Mouse (Mus musculus): ENCODE data around the gene H2-DMb2. TPM values are rescaled to one million over a fixed set of nuclear protein-coding genes. Genes with fewer than 3 reads are reported as not detected.
"Not testable (repeated sequence)": the region's sequence is repeated elsewhere in the genome, so short reads cannot be mapped to it uniquely, and the experiment has no call there.

H2-DMb2 gene
- polyA plus RNA-seq, 1 experiment from 2014 or later = 0.90 TPM

DNA sequence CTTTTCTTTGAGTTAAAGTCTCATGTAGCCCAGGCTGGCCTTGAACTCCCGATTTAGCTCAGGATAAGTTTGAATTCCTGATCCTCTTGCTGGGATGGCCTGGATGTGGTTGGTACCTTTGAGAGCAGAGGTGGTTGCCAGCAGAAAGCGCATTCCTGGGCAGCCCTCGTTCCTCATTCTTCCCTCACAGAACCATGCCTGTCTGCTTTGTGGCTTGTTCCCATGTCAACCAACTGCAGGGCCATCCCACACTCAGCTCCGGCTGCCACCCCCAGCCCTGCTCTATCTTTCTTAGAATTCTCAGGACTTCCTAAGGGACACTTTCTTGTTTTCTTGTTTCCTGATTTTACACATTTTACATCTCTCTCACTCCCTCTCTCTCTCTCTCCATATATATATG is 1.7 kb upstream of the H2-DMb2 start:
- H3K27ac ChIP-seq (ENCODE audit: low read length) = no peak overlapping the region
- no peaks in the 10 kb centered on the region for H3K9me3 ChIP-seq (ENCODE audit: control insufficient read depth, low read length)
- WGBS = 53% methylated on average over 4 of the region's 4 CpGs
- no peaks in the 10 kb centered on the region for H3K36me3 ChIP-seq (ENCODE audit: control insufficient read depth, insufficient read depth)
- H3K4me2 ChIP-seq (ENCODE audit: low read length) = no peak overlapping the region
- H3K9ac ChIP-seq (replicated peaks; ENCODE audit: low read depth, low read length) = no peak overlapping the region
- no peak overlapping the region for H3K4me3 ChIP-seq (replicated peaks; ENCODE audit: low read length)
- peaks cover 28% of the 10 kb centered on the region for H3K27me3 ChIP-seq (replicated peaks; ENCODE audit: control insufficient read depth, insufficient read depth, low read length)
- peaks cover 9% of the 10 kb centered on the region for H3K4me1 ChIP-seq (replicated peaks; ENCODE audit: control insufficient read depth, insufficient read depth, low read length)
- no peak for ATAC-seq

GRCm38 (mm10) chr17:34142456-34143010 is 574 bp upstream of the H2-DMb2 start:
- Histone ChIP-seq H3K27me3 (replicated peaks; ENCODE audit: control insufficient read depth, insufficient read depth, low read length) (peaks cover 28% of the 10 kb centered on the region), H3K9me3 (ENCODE audit: control insufficient read depth, low read length) (no peaks in the 10 kb centered on the region), H3K4me3 (replicated peaks; ENCODE audit: low read length) (no peak overlapping the region), H3K4me1 (replicated peaks; ENCODE audit: control insufficient read depth, insufficient read depth, low read length) (peaks cover 9% of the 10 kb centered on the region), H3K4me2 (ENCODE audit: low read length) (no peak overlapping the region), H3K36me3 (ENCODE audit: control insufficient read depth, insufficient read depth) (no peaks in the 10 kb centered on the region), H3K27ac (ENCODE audit: low read length) (no peak overlapping the region), H3K9ac (replicated peaks; ENCODE audit: low read depth, low read length) (no peak overlapping the region)
- 87% methylated on average over 7 of the region's 7 CpGs for WGBS
- no peak for ATAC-seq

DNA sequence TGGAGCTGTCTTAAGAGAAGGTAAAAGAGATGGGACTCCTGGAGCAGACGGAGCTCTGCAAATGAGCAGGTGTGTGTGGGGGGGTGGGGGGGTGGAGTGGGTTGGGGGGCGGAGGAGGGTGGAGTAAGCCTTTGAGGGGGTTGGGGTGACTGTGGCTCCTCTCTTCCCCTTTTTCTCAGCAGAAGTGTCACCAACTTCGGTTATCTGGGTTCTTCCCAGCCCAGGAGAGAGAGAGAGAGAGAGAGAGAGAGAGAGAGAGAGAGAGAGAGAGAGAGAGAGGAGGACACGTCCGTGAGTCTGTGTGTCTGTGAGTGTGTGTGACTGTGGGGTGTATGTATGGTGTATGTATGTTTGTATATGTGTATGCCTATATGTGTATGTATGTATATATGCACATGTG is 354 bp downstream of the H2-DMb2 start:
- Histone ChIP-seq H3K4me3 (replicated peaks; ENCODE audit: low read length) (no peak overlapping the region), H3K27ac (ENCODE audit: low read length) (no peak overlapping the region), H3K27me3 (replicated peaks; ENCODE audit: control insufficient read depth, insufficient read depth, low read length) (peaks cover 25% of the 10 kb centered on the region), H3K4me1 (replicated peaks; ENCODE audit: control insufficient read depth, insufficient read depth, low read length) (peaks cover 9% of the 10 kb centered on the region), H3K36me3 (ENCODE audit: control insufficient read depth, insufficient read depth) (no peaks in the 10 kb centered on the region), H3K9me3 (ENCODE audit: control insufficient read depth, low read length) (no peaks in the 10 kb centered on the region), H3K4me2 (ENCODE audit: low read length) (no peak overlapping the region), H3K9ac (replicated peaks; ENCODE audit: low read depth, low read length) (no peak overlapping the region)
- no peak for ATAC-seq
- 62% methylated on average over 4 of the region's 5 CpGs for WGBS

DNA sequence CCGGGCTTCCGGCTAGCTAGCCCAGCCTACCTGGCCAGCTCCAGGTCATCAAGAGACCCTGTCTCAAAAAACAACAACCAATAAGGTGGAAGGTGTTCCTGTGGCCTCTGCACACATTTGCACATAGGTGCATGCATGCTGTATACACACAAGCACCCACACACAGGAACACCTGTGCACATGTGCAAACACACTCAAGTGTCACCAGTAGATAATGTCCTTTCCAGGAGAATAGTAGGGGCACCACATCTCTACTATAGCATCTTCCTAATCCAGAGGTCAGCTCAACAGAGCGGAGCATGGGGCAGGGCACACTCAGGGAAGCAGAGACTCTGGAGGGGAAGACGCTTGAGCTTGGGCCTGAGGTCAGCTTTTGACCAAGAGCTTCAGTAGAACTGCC is 1.1 kb downstream of the H2-DMb2 start:
- ATAC-seq; H3K27ac ChIP-seq (ENCODE audit: low read length); H3K4me2 ChIP-seq (ENCODE audit: low read length); H3K4me1 ChIP-seq (replicated peaks; ENCODE audit: control insufficient read depth, insufficient read depth, low read length); H3K9me3 ChIP-seq (ENCODE audit: control insufficient read depth, low read length); H3K4me3 ChIP-seq (replicated peaks; ENCODE audit: low read length); H3K9ac ChIP-seq (replicated peaks; ENCODE audit: low read depth, low read length); H3K36me3 ChIP-seq (ENCODE audit: control insufficient read depth, insufficient read depth): not testable (repeated sequence)
- H3K27me3 ChIP-seq (replicated peaks; ENCODE audit: control insufficient read depth, insufficient read depth, low read length) = peaks cover 21% of the 10 kb centered on the region
- 90% methylated on average over 4 of the region's 4 CpGs for WGBS

- Histone ChIP-seq H3K27ac (ENCODE audit: low read length) (no peak overlapping the region), H3K4me2 (ENCODE audit: low read length) (no peak overlapping the region), H3K4me3 (replicated peaks; ENCODE audit: low read length) (no peak overlapping the region), H3K9ac (replicated peaks; ENCODE audit: low read depth, low read length) (no peak overlapping the region), H3K9me3 (ENCODE audit: control insufficient read depth, low read length) (no peaks in the 10 kb centered on the region), H3K4me1 (replicated peaks; ENCODE audit: control insufficient read depth, insufficient read depth, low read length) (no peaks in the 10 kb centered on the region), H3K27me3 (replicated peaks; ENCODE audit: control insufficient read depth, insufficient read depth, low read length) (peaks cover 13% of the 10 kb centered on the region), H3K36me3 (ENCODE audit: control insufficient read depth, insufficient read depth) (no peaks in the 10 kb centered on the region)
- 73% methylated on average over 3 of the region's 3 CpGs for WGBS
- no peak for ATAC-seq
These were observed 1.9 kb downstream of the H2-DMb2 start for GRCm38 (mm10) chr17:34144960-34145371.

DNA sequence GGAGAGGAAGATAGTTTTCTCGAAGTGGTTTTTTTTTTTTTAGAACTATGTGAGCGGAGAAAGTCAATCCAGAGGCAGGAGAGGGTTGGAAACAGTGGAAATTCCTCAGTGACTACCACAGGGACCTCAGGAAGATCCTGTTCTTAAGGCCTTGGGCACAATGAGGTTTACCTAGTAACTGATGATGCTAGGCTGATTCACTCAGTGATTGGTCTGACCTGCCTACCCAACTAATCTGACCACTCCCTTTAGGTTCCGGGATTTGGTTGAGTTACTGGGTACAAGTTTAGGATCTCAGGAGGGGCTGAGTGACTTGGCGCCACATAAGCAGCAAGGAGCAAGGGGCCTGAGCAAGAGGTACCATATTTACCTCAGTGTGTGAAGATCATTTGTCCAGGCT is 9.8 kb downstream of the H2-DMb2 start, which contains the start of gene H2-DMb1:
Gene H2-DMb1 (plus strand): TSS at position 150 of the 400 bp plus-strand sequence.
- Histone ChIP-seq H3K9ac (replicated peaks; ENCODE audit: low read depth, low read length) (no peak within 1 kb of the TSS), H3K36me3 (ENCODE audit: control insufficient read depth, insufficient read depth) (no peaks in the 10 kb centered on the region), H3K4me3 (replicated peaks; ENCODE audit: low read length) (no peak within 1 kb of the TSS), H3K27ac (ENCODE audit: low read length) (no peak within 1 kb of the TSS), H3K4me1 (replicated peaks; ENCODE audit: control insufficient read depth, insufficient read depth, low read length) (no peaks in the 10 kb centered on the region), H3K27me3 (replicated peaks; ENCODE audit: control insufficient read depth, insufficient read depth, low read length) (no peaks in the 10 kb centered on the region), H3K9me3 (ENCODE audit: control insufficient read depth, low read length) (no peaks in the 10 kb centered on the region), H3K4me2 (ENCODE audit: low read length) (no peak within 1 kb of the TSS)
- 66% methylated on average over 4 of the region's 4 CpGs for WGBS
- ATAC-seq = no peak

GRCm38 (mm10) chr17:34155534-34155933 is 12.4 kb downstream of the H2-DMb2 start:
- no peaks in the 10 kb centered on the region for H3K9me3 ChIP-seq (ENCODE audit: control insufficient read depth, low read length)
- H3K4me2 ChIP-seq (ENCODE audit: low read length) = no peak overlapping the region
- no peaks in the 10 kb centered on the region for H3K27me3 ChIP-seq (replicated peaks; ENCODE audit: control insufficient read depth, insufficient read depth, low read length)
- WGBS = 58% methylated on average over 5 of the region's 5 CpGs
- no peak overlapping the region for H3K9ac ChIP-seq (replicated peaks; ENCODE audit: low read depth, low read length)
- no peak overlapping the region for H3K4me3 ChIP-seq (replicated peaks; ENCODE audit: low read length)
- no peaks in the 10 kb centered on the region for H3K36me3 ChIP-seq (ENCODE audit: control insufficient read depth, insufficient read depth)
- H3K4me1 ChIP-seq (replicated peaks; ENCODE audit: control insufficient read depth, insufficient read depth, low read length) = no peaks in the 10 kb centered on the region
- no peak for ATAC-seq
- H3K27ac ChIP-seq (ENCODE audit: low read length) = no peak overlapping the region

- no peaks in the 10 kb centered on the region for H3K9me3 ChIP-seq (ENCODE audit: control insufficient read depth, low read length)
- no peak overlapping the region for H3K4me2 ChIP-seq (ENCODE audit: low read length)
- no peaks in the 10 kb centered on the region for H3K27me3 ChIP-seq (replicated peaks; ENCODE audit: control insufficient read depth, insufficient read depth, low read length)
- H3K36me3 ChIP-seq (ENCODE audit: control insufficient read depth, insufficient read depth) = no peaks in the 10 kb centered on the region
- 43% methylated on average over 9 of the region's 9 CpGs for WGBS
- ATAC-seq = no peak
- no peak overlapping the region for H3K9ac ChIP-seq (replicated peaks; ENCODE audit: low read depth, low read length)
- no peak overlapping the region for H3K4me3 ChIP-seq (replicated peaks; ENCODE audit: low read length)
- H3K4me1 ChIP-seq (replicated peaks; ENCODE audit: control insufficient read depth, insufficient read depth, low read length) = no peaks in the 10 kb centered on the region
- H3K27ac ChIP-seq (ENCODE audit: low read length) = no peak overlapping the region
These were observed 21.2 kb downstream of the H2-DMb2 start for GRCm38 (mm10) chr17:34164202-34164895.

DNA sequence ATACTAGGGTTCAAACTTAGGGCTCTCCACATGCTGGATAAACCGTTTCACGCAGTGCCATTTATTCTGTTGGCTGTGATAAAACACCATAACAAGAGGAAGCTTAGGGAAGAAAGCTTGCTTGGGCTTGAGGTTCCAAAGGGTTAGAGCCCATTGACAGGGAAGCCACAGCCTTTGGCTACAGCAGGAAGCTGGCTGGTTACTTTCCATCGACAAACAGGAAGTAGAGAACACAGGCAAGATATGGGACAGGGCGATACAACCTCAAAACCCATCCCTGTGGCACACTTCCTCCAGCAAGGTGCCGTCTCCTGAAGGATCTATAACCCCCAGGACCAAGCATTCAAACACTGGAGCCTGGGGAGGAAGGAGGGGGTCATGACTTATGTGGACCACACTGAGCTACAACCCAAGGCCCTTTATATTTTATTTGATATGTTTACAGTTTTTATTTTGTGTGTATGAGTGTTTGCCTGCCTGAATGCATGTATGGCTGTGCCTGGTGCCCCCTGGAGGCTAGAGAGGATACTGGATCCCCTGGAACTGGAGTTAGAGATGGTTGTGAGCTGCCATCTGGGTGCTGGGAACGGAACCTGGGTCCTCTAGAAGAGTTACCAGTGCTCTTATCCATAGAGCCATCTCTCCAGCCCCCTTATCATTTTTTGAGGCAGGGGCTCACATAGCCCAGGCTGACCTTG is 22.1 kb downstream of the H2-DMb2 start:
- no peaks in the 10 kb centered on the region for H3K27me3 ChIP-seq (replicated peaks; ENCODE audit: control insufficient read depth, insufficient read depth, low read length)

More for the DNA sequence above, 22.1 kb downstream of the H2-DMb2 start:
- ATAC-seq = no peak
- Histone ChIP-seq H3K9me3 (ENCODE audit: control insufficient read depth, low read length) (no peaks in the 10 kb centered on the region), H3K9ac (replicated peaks; ENCODE audit: low read depth, low read length) (no peak overlapping the region), H3K4me2 (ENCODE audit: low read length) (no peak overlapping the region), H3K27ac (ENCODE audit: low read length) (no peak overlapping the region), H3K36me3 (ENCODE audit: control insufficient read depth, insufficient read depth) (no peaks in the 10 kb centered on the region), H3K4me1 (replicated peaks; ENCODE audit: control insufficient read depth, insufficient read depth, low read length) (no peaks in the 10 kb centered on the region), H3K4me3 (replicated peaks; ENCODE audit: low read length) (no peak overlapping the region)
- WGBS = 88% methylated on average over 6 of the region's 6 CpGs

Data from forebrain, embryonic 16.5 days (tissue).